Mouse (Mus musculus) retina, postnatal 7 days (tissue): ENCODE results near the gene Klhl26.

Experiments used
- DNase-seq: peaks from one replicate; pipeline ENCODE4 v3.0.0-alpha.2; 2012; ENCODE audit warnings: low read depth, low spot score

The Klhl26 gene

DNA sequence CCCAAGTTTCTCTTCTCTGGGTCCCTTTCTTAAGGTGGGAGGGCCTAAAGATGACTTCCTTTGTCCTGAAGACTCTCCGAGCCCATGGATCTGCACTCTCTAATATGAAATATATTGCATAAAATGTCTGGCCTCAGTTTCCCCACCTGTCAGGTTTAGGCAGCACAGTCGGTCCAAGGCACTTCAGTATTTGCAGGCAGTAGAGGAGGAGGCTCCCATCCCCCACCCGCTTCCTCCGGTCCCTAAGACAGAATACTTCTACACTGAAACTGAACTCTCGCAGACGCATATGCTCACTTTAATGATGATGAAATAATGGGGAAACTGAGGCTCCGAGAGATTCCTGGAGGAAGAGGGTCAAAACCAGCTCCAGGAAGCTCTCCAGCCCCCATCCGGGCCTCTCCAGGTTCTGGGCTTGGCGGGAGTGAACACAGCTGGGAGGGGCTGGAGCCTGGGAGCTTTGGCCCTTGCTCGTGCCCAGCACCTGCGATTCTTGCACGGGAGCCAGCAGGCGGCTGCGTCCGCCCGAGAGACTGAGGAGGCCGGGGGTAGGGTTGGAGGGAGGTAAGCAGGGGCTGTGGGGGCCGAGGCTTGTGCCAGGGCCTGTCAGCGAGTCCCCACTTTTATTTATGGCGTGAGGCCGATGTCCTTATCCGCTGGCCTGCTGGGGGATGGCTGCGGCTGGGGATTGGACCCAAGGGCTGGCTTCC lies 25.2 kb upstream of the Klhl26 start:
- DNase-seq: no peak

GRCm38 (mm10) chr8:70500386-70501301 lies 23.9 kb upstream of the Klhl26 start:
- DNase-seq: no peak

DNA sequence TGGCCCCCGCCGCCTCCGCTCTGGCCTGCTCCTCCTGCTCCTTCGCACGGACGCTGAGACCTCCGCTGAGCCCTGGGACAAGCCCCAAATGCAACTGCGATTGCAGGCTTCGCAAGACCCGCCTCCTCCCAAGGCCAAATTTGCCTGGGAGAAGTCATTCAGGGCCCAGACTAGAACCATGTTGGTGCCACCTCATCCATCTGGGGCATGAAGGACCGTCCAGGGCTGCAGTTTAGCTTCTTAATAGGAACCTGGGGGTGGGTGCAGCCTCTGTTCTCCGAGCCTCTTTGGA lies 18.9 kb upstream of the Klhl26 start:
- DNase-seq: no peak

DNA sequence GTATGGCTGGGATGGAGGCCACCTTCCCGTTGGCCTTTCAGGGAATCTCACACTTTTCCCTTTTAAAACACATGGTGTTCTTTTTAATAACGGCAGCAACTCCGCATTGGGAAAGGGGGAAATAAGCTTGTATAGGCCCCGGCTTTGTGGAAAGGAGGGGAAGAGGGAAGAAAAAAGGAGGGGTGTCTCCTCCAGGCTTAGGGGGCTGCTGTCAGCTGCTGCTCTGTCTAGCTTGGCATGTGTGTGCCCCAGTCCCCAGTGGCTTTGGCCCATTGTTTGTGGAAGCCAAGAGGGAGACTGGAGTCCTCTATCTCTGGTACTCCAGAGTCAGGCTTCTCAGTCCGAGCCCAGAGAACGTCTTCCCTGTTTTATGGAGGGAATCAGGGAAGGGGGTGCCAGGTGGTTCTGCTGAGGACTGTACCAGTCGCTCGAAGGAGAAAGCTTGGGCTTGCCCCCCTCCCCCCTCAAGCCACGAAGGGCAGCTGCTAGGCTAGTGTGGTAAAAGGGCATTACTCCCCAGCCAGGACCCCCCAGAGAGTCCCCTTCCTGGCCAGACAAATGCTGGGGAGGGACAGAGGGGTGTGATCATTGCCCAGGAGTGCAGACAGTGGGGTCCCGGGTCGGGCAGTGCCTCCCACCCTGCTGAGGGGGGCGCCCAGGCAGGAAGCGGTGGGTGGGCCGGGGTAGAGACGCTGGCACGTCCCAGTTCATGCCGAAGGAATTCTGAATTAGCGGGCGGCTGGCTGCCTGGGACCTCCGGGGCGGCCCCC lies 18.4 kb upstream of the Klhl26 start:
- DNase-seq: no peak

GRCm38 (mm10) chr8:70494416-70494945 lies 17.7 kb upstream of the Klhl26 start:
- DNase-seq: no peak

GRCm38 (mm10) chr8:70493692-70494415 lies 17.1 kb upstream of the Klhl26 start:
- DNase-seq: no peak

DNA sequence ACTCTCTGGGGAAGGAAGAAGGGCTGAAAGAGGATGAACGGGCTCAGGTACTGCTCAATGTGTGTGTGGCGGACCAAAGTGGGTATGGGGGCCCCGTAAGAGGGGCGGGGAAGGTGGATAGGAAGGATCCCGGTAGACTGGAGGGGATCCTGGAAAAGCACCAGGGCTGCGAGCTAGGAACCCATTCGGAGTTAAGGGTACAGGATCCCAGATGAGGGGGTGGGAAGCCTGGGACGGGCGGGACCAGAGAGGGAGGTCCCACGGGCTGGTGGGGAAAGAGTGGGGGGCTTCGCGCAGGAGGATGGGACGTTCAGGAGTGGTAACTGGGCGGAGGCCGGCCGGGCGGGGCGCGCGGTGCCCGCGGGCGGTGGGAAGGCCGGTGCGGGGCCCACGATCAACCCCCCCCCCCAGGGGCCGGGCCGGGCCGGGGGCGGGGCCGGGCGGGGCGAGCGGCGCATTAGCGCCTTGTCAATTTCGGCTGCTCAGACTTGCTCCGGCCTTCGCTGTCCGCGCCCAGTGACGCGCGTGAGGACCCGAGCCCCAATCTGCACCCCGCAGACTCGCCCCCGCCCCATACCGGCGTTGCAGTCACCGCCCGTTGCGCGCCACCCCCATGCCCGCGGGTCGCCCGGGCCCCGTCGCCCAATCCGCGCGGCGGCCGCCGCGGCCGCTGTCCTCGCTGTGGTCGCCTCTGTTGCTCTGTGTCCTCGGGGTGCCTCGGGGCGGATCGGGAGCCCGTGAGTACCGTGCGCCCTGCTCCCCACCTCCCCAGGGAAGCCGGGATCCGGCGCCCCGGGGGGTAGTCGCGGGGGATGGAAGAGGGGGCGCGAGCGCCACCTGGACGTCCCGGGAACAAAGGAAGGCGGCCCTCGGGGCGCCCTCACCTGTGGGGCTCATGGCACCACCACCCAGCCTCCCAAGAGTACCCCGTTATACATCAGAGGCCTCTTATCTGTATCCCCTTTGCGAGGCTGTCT lies 16.2 kb upstream of the Klhl26 start, which contains the start of gene Crlf1:
Gene Crlf1 (plus strand): TSS at position 495 of the 977 bp plus-strand sequence.
- no peak for DNase-seq

- DNase-seq: no peak
Observed at GRCm38 (mm10) chr8:70490880-70491495, 14.2 kb upstream of the Klhl26 start.

- no peak for DNase-seq
Observed at GRCm38 (mm10) chr8:70490061-70490879, 13.5 kb upstream of the Klhl26 start.

DNA sequence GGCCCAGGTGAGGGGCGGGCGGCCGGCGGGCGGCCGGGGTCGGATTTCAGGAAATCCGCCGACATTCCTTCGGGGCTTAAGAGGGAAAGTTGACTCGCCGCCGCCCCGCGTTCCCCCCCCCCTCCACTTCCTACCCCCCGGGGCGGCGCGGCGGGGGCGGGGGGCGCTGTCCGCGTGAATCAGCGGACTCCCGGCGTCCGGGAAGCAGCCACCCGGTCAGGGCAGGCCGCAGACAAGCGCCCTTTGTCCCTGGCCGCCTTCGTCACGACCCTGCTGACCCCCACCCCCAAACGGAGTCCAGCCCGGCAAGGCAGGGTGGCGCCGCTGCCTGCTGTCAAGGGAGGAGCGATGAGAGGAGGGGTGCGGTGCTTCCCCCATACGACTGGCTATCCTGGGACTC lies 12.8 kb upstream of the Klhl26 start:
- DNase-seq: no peak

GRCm38 (mm10) chr8:70488931-70489470 lies 12.2 kb upstream of the Klhl26 start:
- DNase-seq: no peak

DNA sequence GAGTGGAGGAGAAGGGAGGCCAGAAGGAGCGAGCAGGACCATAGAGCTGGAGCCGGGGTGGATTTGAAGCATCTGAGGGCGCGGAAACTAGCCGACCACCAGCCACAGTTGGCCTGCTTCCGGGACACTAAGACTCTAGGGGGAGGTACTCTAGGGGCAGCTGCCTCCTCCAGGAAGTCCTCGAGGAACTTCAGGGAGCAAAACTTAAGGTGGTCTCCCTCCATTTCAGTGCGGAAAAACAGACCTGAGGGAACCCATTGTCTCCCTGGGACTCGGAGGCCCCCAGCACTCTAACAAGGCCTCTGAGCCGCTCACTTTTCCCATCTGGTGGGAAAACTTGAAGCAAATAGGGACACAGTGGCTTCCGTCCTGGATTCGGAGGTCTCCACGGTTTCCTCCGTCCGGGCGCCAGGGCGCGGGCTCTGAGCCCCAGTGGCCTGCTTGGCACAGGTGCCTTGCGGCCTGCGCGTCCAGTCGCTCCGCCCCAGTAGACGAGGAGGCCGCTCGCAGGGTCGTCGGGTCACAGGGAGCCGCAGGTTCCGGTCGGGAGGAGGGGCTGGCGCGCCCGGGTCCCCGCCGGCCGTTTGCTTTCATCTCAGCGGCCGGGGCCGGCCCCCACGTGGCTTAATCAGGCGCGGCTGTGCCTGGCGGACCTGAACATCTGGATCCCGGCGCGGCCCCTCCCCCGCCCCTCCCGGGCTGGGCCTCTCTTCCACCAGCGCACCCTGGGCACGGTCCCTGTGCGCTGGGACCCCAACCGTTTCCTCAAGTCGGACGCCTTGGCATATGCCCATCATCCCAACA lies 11.4 kb upstream of the Klhl26 start:
- no peak for DNase-seq

- no peak for DNase-seq
Observed at GRCm38 (mm10) chr8:70486941-70487520, 10.3 kb upstream of the Klhl26 start, which contains the start of gene Tmem59l. TSS of gene Tmem59l (minus strand) at chr8:70487358.

DNA sequence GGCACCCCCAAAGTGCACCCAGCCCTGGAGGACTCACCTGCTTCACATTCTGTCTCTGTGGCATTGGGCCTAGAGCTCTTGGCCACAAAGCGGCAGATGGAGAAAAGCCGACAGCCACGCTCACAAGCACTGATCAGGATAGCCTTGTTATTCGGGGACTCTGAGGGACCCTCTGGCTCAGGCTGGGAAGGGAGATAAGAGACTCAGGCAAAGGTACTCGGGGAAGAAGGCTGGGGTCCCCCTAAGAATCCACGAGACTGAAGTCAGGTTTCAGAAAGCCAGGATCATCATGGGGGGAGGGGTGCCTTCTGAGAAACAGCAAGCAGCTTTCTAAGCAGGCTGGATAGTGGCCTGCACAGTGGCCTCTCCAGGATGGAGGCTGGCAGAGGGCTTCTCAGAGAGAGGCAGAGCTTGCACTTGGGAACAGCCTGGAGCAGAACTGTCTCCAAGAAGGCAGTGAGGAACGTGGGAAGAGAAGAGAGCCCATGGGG lies 9.5 kb upstream of the Klhl26 start:
- DNase-seq: no peak

DNA sequence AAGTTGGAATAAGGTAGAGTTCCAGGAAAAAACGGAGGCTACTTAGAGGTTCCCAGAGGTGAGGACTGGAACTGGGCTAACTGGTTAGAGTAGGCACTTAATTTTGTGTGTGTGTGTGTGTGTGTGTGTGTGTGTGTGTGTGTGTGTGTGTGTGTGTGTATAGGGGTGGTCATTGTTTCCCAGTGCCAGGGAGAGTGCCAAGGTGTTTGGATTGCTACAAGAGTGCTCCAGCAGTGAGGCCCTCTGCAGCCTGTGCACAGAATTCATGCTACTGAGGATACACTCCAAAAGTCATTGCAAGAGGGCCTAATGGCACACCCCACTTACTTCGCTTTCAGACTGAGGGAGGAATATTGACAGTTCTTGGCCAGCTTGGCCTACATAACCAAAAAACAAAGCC lies 6.2 kb upstream of the Klhl26 start:
- no peak for DNase-seq

GRCm38 (mm10) chr8:70481908-70482307 lies 5.1 kb upstream of the Klhl26 start:
- DNase-seq: no peak
